Mouse (Mus musculus) limb, embryonic 12.5 days (tissue): ENCODE results near the gene Apc2. TPM values are rescaled to one million over a fixed set of nuclear protein-coding genes. Genes with fewer than 3 reads are reported as not detected.

Experiments
- ATAC-seq: fragments of 200-750 bp; cut with Nextera tagmentation; 2 replicates; pipeline ENCODE4 v1.8.0; 2017; ENCODE audit warnings: low read depth, moderate TSS enrichment; ENCODE audit not compliant: insufficient number of reproducible peaks, insufficient read depth, low FRiP score, low TSS enrichment
- H3K27ac ChIP-seq: fragments of 300-500 bp; sonication (generic); 2 replicates; pipeline ENCODE4 v1.5.1; 2016; ENCODE audit warnings: mild to moderate bottlenecking, moderate library complexity
- H3K27me3 ChIP-seq: fragments of 300-500 bp; sonication (generic); 2 replicates; pipeline ENCODE4 v1.6.1; 2016; ENCODE audit warnings: mild to moderate bottlenecking, moderate library complexity
- H3K36me3 ChIP-seq: fragments of 300-500 bp; sonication (generic); 2 replicates; pipeline ENCODE4 v1.6.1; 2016; ENCODE audit warnings: mild to moderate bottlenecking, moderate library complexity
- H3K4me1 ChIP-seq: fragments of 300-500 bp; sonication (generic); replicated peaks from 2 replicates; pipeline ENCODE4 v1.6.1; 2016
- H3K4me2 ChIP-seq: fragments of 300-500 bp; sonication (generic); 2 replicates; pipeline ENCODE4 v1.6.1; 2016; ENCODE audit warnings: mild to moderate bottlenecking, moderate library complexity
- H3K4me3 ChIP-seq: fragments of 300-500 bp; sonication (generic); replicated peaks from 2 replicates; pipeline ENCODE4 v1.5.1; 2016; ENCODE audit warnings: mild to moderate bottlenecking
- H3K9ac ChIP-seq: fragments of 300-500 bp; sonication (generic); replicated peaks from 2 replicates; pipeline ENCODE4 v1.6.1; 2016; ENCODE audit warnings: mild to moderate bottlenecking, moderate library complexity
- H3K9me3 ChIP-seq: fragments of 300-500 bp; sonication (generic); 2 replicates; pipeline ENCODE4 v1.6.1; 2016; ENCODE audit warnings: mild to moderate bottlenecking, moderate library complexity
- WGBS: fragments of 180-500 bp; shearing (Covaris S2); methylation state at CpG from one replicate; pipeline ENCODE4 v1.1.7; 2016; 5-methylcytosine and 5-hydroxymethylcytosine counted together
- polyA plus RNA-seq: library from polyadenylated mRNA; unstranded; fragments of >200 nt; fragmentation: Nextera tagmentation; extraction: Ambion mirVana; gene quantifications from 2 replicates; pipeline ENCODE4 v1.2.1, GENCODE M21; 2016

Apc2 gene
- polyA plus RNA-seq, 1 experiment from 2014 or later, result 4.7 TPM

GRCm38 (mm10) chr10:80297526-80298133 lies 1.9 kb downstream of the Apc2 start:
- no peak for ATAC-seq
- H3K27ac ChIP-seq, result no peak overlapping the region
- H3K4me3 ChIP-seq, result no peak overlapping the region
- H3K4me1 ChIP-seq, result peaks cover 39% of the 10 kb centered on the region
- peaks cover 19% of the 10 kb centered on the region for H3K36me3 ChIP-seq
- H3K9ac ChIP-seq, result no peak overlapping the region
- peaks cover 60% of the 10 kb centered on the region for H3K27me3 ChIP-seq
- 71% methylated on average over 8 of the region's 8 CpGs for WGBS
- no peak overlapping the region for H3K4me2 ChIP-seq
- H3K9me3 ChIP-seq, result no peaks in the 10 kb centered on the region

GRCm38 (mm10) chr10:80298571-80299281 lies 2.9 kb downstream of the Apc2 start:
- Histone ChIP-seq H3K27ac (no peak overlapping the region), H3K9ac (peak overlapping the region; percentile 61), H3K36me3 (peaks cover 14% of the 10 kb centered on the region), H3K4me3 (peak overlapping the region; percentile 42), H3K4me1 (peaks cover 32% of the 10 kb centered on the region), H3K9me3 (no peaks in the 10 kb centered on the region), H3K27me3 (peaks cover 70% of the 10 kb centered on the region), H3K4me2 (peak overlapping the region; percentile 56)
- peak; percentile 79 for ATAC-seq
- 4% methylated on average over 26 of the region's 26 CpGs for WGBS

GRCm38 (mm10) chr10:80299301-80299700 lies 3.5 kb downstream of the Apc2 start:
- peak overlapping the region; percentile 61 for H3K9ac ChIP-seq
- H3K36me3 ChIP-seq, result peaks cover 8% of the 10 kb centered on the region
- WGBS, result 9% methylated on average over 15 of the region's 15 CpGs
- no peaks in the 10 kb centered on the region for H3K9me3 ChIP-seq
- H3K27ac ChIP-seq, result no peak overlapping the region
- peaks cover 31% of the 10 kb centered on the region for H3K4me1 ChIP-seq
- H3K4me2 ChIP-seq, result peak overlapping the region; percentile 56
- ATAC-seq, result no peak
- peaks cover 75% of the 10 kb centered on the region for H3K27me3 ChIP-seq
- peak overlapping the region; percentile 42 for H3K4me3 ChIP-seq

GRCm38 (mm10) chr10:80299824-80300223 lies 4.0 kb downstream of the Apc2 start:
- H3K4me1 ChIP-seq, result peaks cover 31% of the 10 kb centered on the region
- ATAC-seq, result no peak
- 43% methylated on average over 10 of the region's 10 CpGs for WGBS
- peak overlapping the region; percentile 61; the same call in 1 of the 2 replicates for H3K9ac ChIP-seq
- peaks cover 81% of the 10 kb centered on the region for H3K27me3 ChIP-seq
- no peaks in the 10 kb centered on the region for H3K9me3 ChIP-seq
- peaks cover 3% of the 10 kb centered on the region for H3K36me3 ChIP-seq
- H3K27ac ChIP-seq, result no peak overlapping the region
- peak overlapping the region; percentile 42 for H3K4me3 ChIP-seq
- H3K4me2 ChIP-seq, result peak overlapping the region; percentile 56

- Histone ChIP-seq H3K9ac (no peak overlapping the region; the same call in 1 of the 2 replicates), H3K4me3 (no peak overlapping the region), H3K36me3 (no peaks in the 10 kb centered on the region), H3K9me3 (no peaks in the 10 kb centered on the region), H3K4me2 (peak overlapping the region; percentile 3; the same call in 1 of the 2 replicates), H3K27me3 (peaks cover 90% of the 10 kb centered on the region), H3K4me1 (peaks cover 28% of the 10 kb centered on the region), H3K27ac (no peak overlapping the region)
- 25% methylated on average over 11 of the region's 11 CpGs for WGBS
- ATAC-seq, result no peak
These were observed 5.0 kb downstream of the Apc2 start for GRCm38 (mm10) chr10:80300672-80301181.

GRCm38 (mm10) chr10:80301256-80302081 lies 5.7 kb downstream of the Apc2 start:
- H3K4me2 ChIP-seq, result peak overlapping the region; percentile 3; the same call in 1 of the 2 replicates
- H3K27ac ChIP-seq, result no peak overlapping the region
- WGBS, result 80% methylated on average over 10 of the region's 10 CpGs
- no peaks in the 10 kb centered on the region for H3K9me3 ChIP-seq
- peaks cover 21% of the 10 kb centered on the region for H3K4me1 ChIP-seq
- peaks cover 5% of the 10 kb centered on the region; the same call in 1 of the 2 replicates for H3K36me3 ChIP-seq
- H3K4me3 ChIP-seq, result no peak overlapping the region
- H3K27me3 ChIP-seq, result peaks cover 97% of the 10 kb centered on the region
- no peak for ATAC-seq
- no peak overlapping the region; the same call in 1 of the 2 replicates for H3K9ac ChIP-seq

- no peak overlapping the region for H3K9ac ChIP-seq
- H3K9me3 ChIP-seq, result no peaks in the 10 kb centered on the region
- no peak overlapping the region for H3K4me2 ChIP-seq
- H3K36me3 ChIP-seq, result peaks cover 10% of the 10 kb centered on the region; the same call in 1 of the 2 replicates
- H3K27ac ChIP-seq, result no peak overlapping the region
- H3K4me3 ChIP-seq, result no peak overlapping the region
- peaks cover 99% of the 10 kb centered on the region for H3K27me3 ChIP-seq
- no peak for ATAC-seq
- H3K4me1 ChIP-seq, result peaks cover 17% of the 10 kb centered on the region; the same call in 1 of the 2 replicates
- 40% methylated on average over 5 of the region's 5 CpGs for WGBS
These were observed 6.2 kb downstream of the Apc2 start for GRCm38 (mm10) chr10:80302082-80302355.

GRCm38 (mm10) chr10:80302471-80302881 lies 6.7 kb downstream of the Apc2 start:
- Histone ChIP-seq H3K9me3 (no peaks in the 10 kb centered on the region), H3K4me1 (peaks cover 17% of the 10 kb centered on the region; the same call in 1 of the 2 replicates), H3K27me3 (peaks cover 99% of the 10 kb centered on the region), H3K36me3 (peaks cover 12% of the 10 kb centered on the region; the same call in 1 of the 2 replicates), H3K9ac (no peak overlapping the region), H3K4me3 (no peak overlapping the region), H3K4me2 (no peak overlapping the region), H3K27ac (no peak overlapping the region)
- 16% methylated on average over 9 of the region's 9 CpGs for WGBS
- ATAC-seq, result no peak

GRCm38 (mm10) chr10:80304458-80304857 lies 8.7 kb downstream of the Apc2 start:
- Histone ChIP-seq H3K27me3 (peaks cover 99% of the 10 kb centered on the region), H3K36me3 (peaks cover 28% of the 10 kb centered on the region; the same call in 1 of the 2 replicates), H3K4me3 (no peak overlapping the region), H3K9ac (no peak overlapping the region), H3K9me3 (no peaks in the 10 kb centered on the region), H3K27ac (no peak overlapping the region), H3K4me1 (peaks cover 7% of the 10 kb centered on the region; the same call in 1 of the 2 replicates), H3K4me2 (no peak overlapping the region)
- no peak for ATAC-seq
- WGBS, result 20% methylated on average over 12 of the region's 12 CpGs

- Histone ChIP-seq H3K27ac (no peak overlapping the region), H3K4me1 (0 out of 2 replicates have a peak, but pooled peaks cover 3% of the 10 kb centered on the region), H3K4me2 (no peak overlapping the region), H3K9me3 (no peaks in the 10 kb centered on the region), H3K36me3 (peaks cover 28% of the 10 kb centered on the region; the same call in 1 of the 2 replicates), H3K27me3 (peaks cover 99% of the 10 kb centered on the region), H3K4me3 (no peak overlapping the region), H3K9ac (no peak overlapping the region)
- no peak for ATAC-seq
- 7% methylated on average over 25 of the region's 25 CpGs for WGBS
These were observed 9.1 kb downstream of the Apc2 start for GRCm38 (mm10) chr10:80304862-80305261.

- H3K4me3 ChIP-seq, result no peak overlapping the region
- WGBS, result 80% methylated on average over 16 of the region's 16 CpGs
- H3K9ac ChIP-seq, result no peak overlapping the region
- peaks cover 100% of the 10 kb centered on the region for H3K27me3 ChIP-seq
- no peaks in the 10 kb centered on the region for H3K9me3 ChIP-seq
- H3K4me2 ChIP-seq, result no peak overlapping the region
- no peak for ATAC-seq
- H3K4me1 ChIP-seq, result peaks cover 6% of the 10 kb centered on the region
- H3K27ac ChIP-seq, result no peak overlapping the region
- peaks cover 22% of the 10 kb centered on the region; the same call in 1 of the 2 replicates for H3K36me3 ChIP-seq
These were observed 15.8 kb downstream of the Apc2 start for GRCm38 (mm10) chr10:80311560-80311959.
